Mouse (Mus musculus) limb, embryonic 15.5 days (tissue): ENCODE results near the gene Shank1. TPM values are rescaled to one million over a fixed set of nuclear protein-coding genes. Genes with fewer than 3 reads are reported as not detected.
A peak's percentile ranks its signal among the peaks of the same experiment; 100 is the strongest.

Source experiments
- ATAC-seq: fragments of 200-750 bp; cut with Nextera tagmentation; 2 replicates; pipeline ENCODE4 v1.8.0; 2017; ENCODE audit warnings: low read depth, moderate TSS enrichment; ENCODE audit not compliant: insufficient number of reproducible peaks, low FRiP score, low TSS enrichment
- H3K27ac ChIP-seq: fragments of 300-500 bp; sonication (generic); 2 replicates; pipeline ENCODE4 v1.5.1; 2015; ENCODE audit warnings: moderate library complexity, mild to moderate bottlenecking, inconsistent platforms
- H3K27me3 ChIP-seq: fragments of 300-500 bp; sonication (generic); 2 replicates; pipeline ENCODE4 v1.6.1; 2015; ENCODE audit warnings: inconsistent platforms
- H3K36me3 ChIP-seq: fragments of 300-500 bp; sonication (generic); 2 replicates; pipeline ENCODE4 v1.6.1; 2015; ENCODE audit warnings: inconsistent platforms
- H3K4me1 ChIP-seq: fragments of 300-500 bp; sonication (generic); 2 replicates; pipeline ENCODE4 v1.6.1; 2015; ENCODE audit warnings: inconsistent platforms
- H3K4me2 ChIP-seq: fragments of 300-500 bp; sonication (generic); 2 replicates; pipeline ENCODE4 v1.6.1; 2015; ENCODE audit warnings: mild to moderate bottlenecking, inconsistent platforms
- H3K4me3 ChIP-seq: fragments of 300-500 bp; sonication (generic); 2 replicates; pipeline ENCODE4 v1.5.1; 2015; ENCODE audit warnings: mild to moderate bottlenecking, inconsistent platforms
- H3K9ac ChIP-seq: fragments of 300-500 bp; sonication (generic); 2 replicates; pipeline ENCODE4 v1.6.1; 2015; ENCODE audit warnings: inconsistent platforms
- H3K9me3 ChIP-seq: fragments of 300-500 bp; sonication (generic); 2 replicates; pipeline ENCODE4 v1.6.1; 2016; ENCODE audit warnings: inconsistent platforms
- WGBS: fragments of 180-500 bp; shearing (Covaris S2); methylation state at CpG from one replicate; pipeline ENCODE4 v1.1.7; 2015; 5-methylcytosine and 5-hydroxymethylcytosine counted together
- polyA plus RNA-seq: library from polyadenylated mRNA; unstranded; fragments of >200 nt; fragmentation: Nextera tagmentation; extraction: Ambion mirVana; gene quantifications from 2 replicates; pipeline ENCODE4 v1.2.1, GENCODE M21; 2015

Gene Shank1
- polyA plus RNA-seq, 1 experiment from 2014 or later: 3.2 TPM

DNA sequence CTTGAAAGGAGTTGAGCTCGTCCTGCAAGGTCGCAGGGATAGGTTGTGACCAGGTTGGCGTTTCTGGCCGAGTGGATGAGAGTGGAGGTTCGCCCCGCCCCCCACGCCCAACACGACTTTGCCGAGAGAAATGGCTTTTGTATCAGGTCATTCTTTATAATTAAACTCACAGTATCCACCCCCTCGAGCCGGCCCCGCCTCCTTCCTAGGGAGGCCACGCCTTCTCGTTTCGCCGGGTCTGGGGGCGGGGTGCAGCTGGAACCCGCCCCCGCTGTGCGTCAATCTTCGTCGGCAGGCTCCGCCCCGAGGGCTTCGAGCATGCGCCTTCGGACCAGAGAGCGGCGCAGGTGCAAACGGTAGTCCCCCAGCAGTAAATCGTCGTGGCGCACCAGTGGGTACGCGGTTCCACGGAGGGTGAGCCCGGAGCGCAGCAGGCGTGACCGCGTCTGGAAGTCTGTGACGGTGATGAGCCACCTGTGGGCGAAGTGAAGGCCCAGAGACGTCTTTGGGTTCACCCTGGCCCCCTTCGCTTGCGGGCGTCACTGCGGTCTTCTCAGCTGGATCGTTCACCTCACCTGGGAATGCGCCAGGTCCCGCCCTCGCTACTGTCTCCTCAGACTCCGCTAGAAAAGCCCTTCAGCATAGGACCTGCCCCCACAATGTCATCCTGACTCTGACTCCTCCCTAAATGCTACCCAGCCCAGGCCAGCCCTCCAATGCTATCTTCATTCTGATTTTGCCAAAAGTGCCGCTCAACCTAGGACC is 50.0 kb downstream of the Shank1 start:
- H3K4me2 ChIP-seq: peak overlapping the region; percentile 92
- peak; percentile 41 for ATAC-seq
- peaks cover 86% of the 10 kb centered on the region for H3K27me3 ChIP-seq
- no peaks in the 10 kb centered on the region for H3K9me3 ChIP-seq
- H3K4me3 ChIP-seq: peak overlapping the region; percentile 50
- WGBS: under 1% methylated on average over 54 of the region's 54 CpGs
- H3K4me1 ChIP-seq: peaks cover 38% of the 10 kb centered on the region
- no peak overlapping the region for H3K9ac ChIP-seq
- no peaks in the 10 kb centered on the region for H3K36me3 ChIP-seq
- no peak overlapping the region for H3K27ac ChIP-seq

DNA sequence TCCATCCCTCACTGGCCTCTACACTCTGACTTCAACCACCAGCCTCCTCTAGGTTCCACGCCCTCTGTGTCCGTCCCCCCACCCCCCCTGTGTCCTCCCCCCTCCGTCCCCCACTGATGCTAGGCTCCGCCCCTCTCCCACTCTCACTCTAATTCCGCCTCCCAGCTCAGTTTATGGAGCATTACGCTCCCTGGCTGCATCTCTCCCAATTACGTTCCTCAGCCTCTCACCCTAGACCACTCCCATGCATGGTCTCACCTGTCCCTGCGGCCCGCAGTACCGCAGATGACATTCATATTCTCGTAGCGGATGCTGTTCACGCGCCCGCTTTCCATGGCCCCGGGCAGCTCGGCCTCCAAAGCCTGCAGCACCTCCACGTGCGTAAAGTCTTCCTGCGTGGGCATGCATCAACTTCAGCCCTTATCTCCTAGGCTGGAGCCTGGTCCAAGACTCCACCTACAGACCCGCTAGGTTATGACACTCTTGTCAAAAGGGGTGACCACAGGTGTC is 50.8 kb downstream of the Shank1 start:
- no peak for ATAC-seq
- Histone ChIP-seq H3K4me3 (peak overlapping the region; percentile 50), H3K27me3 (peaks cover 84% of the 10 kb centered on the region)

DNA sequence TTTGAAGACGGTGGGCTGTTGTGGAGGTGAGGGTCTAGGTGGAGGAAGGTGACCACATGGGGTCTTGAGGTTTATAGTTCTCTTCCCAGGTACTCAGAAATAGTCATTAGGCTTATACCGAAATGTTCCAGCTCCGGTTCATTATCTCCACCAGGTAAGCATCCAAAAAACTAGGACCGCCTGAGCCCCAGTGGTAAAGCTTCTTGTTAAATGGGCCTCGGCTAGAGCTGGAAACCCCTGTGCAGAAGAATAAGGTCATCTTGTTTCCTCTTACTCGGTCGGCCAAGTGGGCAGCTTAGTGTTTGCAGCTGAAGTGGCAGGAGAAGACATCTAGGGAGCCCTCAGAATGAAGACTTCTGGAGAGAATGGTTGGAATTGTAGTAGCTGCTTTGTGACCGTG is 62.6 kb downstream of the Shank1 start:
- H3K36me3 ChIP-seq: no peaks in the 10 kb centered on the region
- H3K9me3 ChIP-seq: no peaks in the 10 kb centered on the region
- 88% methylated on average over 8 of the region's 8 CpGs for WGBS
- no peaks in the 10 kb centered on the region for H3K27me3 ChIP-seq
- H3K9ac ChIP-seq: no peak overlapping the region
- no peak overlapping the region for H3K4me2 ChIP-seq
- no peak for ATAC-seq
- H3K4me3 ChIP-seq: no peak overlapping the region
- H3K27ac ChIP-seq: no peak overlapping the region
- peaks cover 12% of the 10 kb centered on the region for H3K4me1 ChIP-seq

More for the DNA sequence above, 50.8 kb downstream of the Shank1 start:
- peak overlapping the region; percentile 92 for H3K4me2 ChIP-seq
- no peak overlapping the region for H3K9ac ChIP-seq
- H3K9me3 ChIP-seq: no peaks in the 10 kb centered on the region
- 10% methylated on average over 21 of the region's 21 CpGs for WGBS
- H3K4me1 ChIP-seq: peaks cover 38% of the 10 kb centered on the region
- no peak overlapping the region for H3K27ac ChIP-seq
- no peaks in the 10 kb centered on the region for H3K36me3 ChIP-seq

- no peaks in the 10 kb centered on the region for H3K9me3 ChIP-seq
- no peak for ATAC-seq
- H3K4me3 ChIP-seq: peak overlapping the region; percentile 61
- H3K27me3 ChIP-seq: no peaks in the 10 kb centered on the region
- H3K9ac ChIP-seq: 0 out of 2 replicates have a peak overlapping the region, but pooled peaks have one; percentile 50
- 11% methylated on average over 7 of the region's 7 CpGs for WGBS
- peak overlapping the region; percentile 89 for H3K4me2 ChIP-seq
- H3K4me1 ChIP-seq: peaks cover 12% of the 10 kb centered on the region
- no peaks in the 10 kb centered on the region for H3K36me3 ChIP-seq
- H3K27ac ChIP-seq: no peak overlapping the region
Observed at GRCm38 (mm10) chr7:44373460-44373859, 63.4 kb downstream of the Shank1 start.

DNA sequence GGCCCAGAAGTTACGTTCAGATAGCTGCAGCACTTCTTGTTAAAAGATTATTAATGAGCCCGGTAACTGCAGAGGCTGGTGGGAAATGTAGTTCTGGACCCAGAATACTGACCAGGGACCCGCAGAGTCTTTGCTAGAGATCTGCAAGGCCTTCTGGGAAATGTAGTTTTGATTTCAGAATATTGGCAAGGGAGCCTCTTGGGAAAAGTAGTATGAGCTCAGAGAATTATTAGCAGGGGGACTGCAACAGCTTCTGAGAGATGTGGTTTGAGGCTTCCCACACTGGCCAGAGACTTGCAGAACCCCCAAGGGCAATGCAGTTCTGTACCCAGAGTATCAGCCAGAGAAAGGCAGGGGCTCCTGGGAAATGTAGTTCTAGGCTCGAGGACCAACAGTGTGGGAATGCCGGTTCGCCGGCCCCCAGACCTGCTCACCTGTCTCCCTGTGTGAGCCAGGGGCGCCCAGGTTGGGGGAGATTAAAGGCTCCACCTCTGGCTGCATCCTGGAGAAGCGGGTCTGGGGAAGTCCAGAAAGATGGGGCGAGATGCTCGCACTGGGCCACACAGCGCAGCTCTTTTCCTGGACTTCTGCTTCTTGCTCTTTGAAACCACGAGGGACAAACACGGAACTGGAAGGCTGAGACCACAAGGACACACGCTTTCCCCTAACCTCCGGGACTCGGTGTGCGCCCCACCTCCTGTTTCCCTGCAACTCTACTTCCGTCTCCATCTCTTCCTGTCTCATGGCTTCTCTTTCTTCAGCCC is 64.0 kb downstream of the Shank1 start:
- H3K36me3 ChIP-seq: no peaks in the 10 kb centered on the region
- WGBS: under 1% methylated on average over 19 of the region's 19 CpGs
- peaks cover 12% of the 10 kb centered on the region for H3K4me1 ChIP-seq
- H3K4me3 ChIP-seq: peak overlapping the region; percentile 61
- peak overlapping the region; percentile 52; the same call in 1 of the 2 replicates for H3K27ac ChIP-seq
- H3K4me2 ChIP-seq: peak overlapping the region; percentile 89
- H3K9ac ChIP-seq: peak overlapping the region; percentile 50; the same call in 1 of the 2 replicates
- H3K27me3 ChIP-seq: no peaks in the 10 kb centered on the region
- H3K9me3 ChIP-seq: no peaks in the 10 kb centered on the region
- ATAC-seq: peak; percentile 91

GRCm38 (mm10) chr7:44374756-44375155 is 64.7 kb downstream of the Shank1 start:
- H3K4me3 ChIP-seq: peak overlapping the region; percentile 61
- no peaks in the 10 kb centered on the region for H3K9me3 ChIP-seq
- H3K27me3 ChIP-seq: no peaks in the 10 kb centered on the region
- H3K4me1 ChIP-seq: peaks cover 12% of the 10 kb centered on the region
- H3K36me3 ChIP-seq: no peaks in the 10 kb centered on the region
- no peak overlapping the region; the same call in 1 of the 2 replicates for H3K9ac ChIP-seq
- WGBS: 3% methylated on average over 5 of the region's 5 CpGs
- peak overlapping the region; percentile 89 for H3K4me2 ChIP-seq
- ATAC-seq: no peak
- peak overlapping the region; percentile 52; the same call in 1 of the 2 replicates for H3K27ac ChIP-seq

DNA sequence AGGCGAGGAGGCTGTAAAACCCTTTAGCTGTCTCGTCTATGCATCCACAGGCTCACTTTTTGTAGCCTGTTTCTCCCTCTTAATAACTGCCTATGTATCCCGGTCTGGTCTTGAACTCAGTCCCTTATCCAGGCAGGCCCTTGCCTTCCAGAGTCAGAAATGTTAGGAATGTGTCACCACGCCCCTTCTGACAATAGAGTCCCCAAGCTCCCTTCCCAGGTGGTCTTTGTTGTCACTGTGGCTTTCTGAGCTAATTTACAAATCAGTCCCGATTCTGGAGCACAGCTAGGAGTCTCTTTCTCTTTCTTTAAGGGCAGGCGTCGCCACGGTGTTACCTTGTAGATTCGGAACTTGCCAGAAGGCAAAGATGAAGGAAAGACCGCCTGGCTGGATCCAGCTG is 65.2 kb downstream of the Shank1 start:
- no peak overlapping the region for H3K4me2 ChIP-seq
- WGBS: 11% methylated on average over 10 of the region's 10 CpGs
- H3K27ac ChIP-seq: no peak overlapping the region
- H3K4me1 ChIP-seq: peaks cover 12% of the 10 kb centered on the region
- H3K9me3 ChIP-seq: no peaks in the 10 kb centered on the region
- 0 out of 2 replicates have a peak overlapping the region, but pooled peaks have one; percentile 61 for H3K4me3 ChIP-seq
- ATAC-seq: no peak
- no peaks in the 10 kb centered on the region for H3K27me3 ChIP-seq
- H3K9ac ChIP-seq: no peak overlapping the region
- no peaks in the 10 kb centered on the region for H3K36me3 ChIP-seq

DNA sequence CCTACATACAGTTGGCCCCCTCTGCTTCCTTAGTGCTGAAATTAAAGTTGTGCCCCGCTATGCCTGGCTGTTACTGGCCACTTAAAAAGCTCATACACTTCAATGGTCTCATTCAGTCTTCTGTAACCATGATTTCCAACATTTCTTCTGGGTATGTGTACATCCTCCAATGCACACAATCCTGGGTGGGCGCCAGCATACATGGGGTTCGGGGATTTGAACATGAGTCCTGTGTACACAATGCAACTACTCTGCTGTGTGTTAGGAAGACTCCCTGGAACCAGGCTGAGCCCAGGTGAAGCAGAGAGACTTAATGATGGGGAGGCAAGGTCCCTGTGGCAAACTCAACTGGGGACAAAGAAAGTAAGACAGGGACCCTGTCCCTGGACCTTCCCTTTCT is 65.7 kb downstream of the Shank1 start:
- ATAC-seq: no peak
- 57% methylated on average over 3 of the region's 3 CpGs for WGBS

DNA sequence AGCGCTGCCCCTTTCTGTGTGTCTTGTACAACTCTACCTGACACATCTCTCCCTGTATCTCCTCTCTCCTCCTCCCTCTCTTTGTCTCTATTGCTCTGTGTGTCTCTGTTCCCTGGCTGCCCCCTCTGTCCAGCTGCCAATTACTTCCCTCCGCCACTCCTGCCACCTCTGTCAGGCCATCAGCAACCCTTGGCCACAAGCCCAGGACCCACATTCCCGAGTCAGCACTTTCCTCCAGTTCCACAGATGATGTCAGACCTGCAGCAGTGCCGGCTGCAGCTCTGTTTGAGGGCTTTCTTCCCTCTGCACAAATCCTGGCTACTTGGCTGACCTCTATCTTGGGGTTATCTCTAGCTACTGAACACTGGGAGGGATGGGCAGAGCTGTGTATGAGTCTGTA is 68.2 kb downstream of the Shank1 start:
- no peaks in the 10 kb centered on the region for H3K36me3 ChIP-seq
- H3K4me2 ChIP-seq: no peak overlapping the region
- peaks cover 6% of the 10 kb centered on the region; the same call in 1 of the 2 replicates for H3K27me3 ChIP-seq
- H3K9me3 ChIP-seq: no peaks in the 10 kb centered on the region
- H3K27ac ChIP-seq: no peak overlapping the region
- ATAC-seq: no peak
- no peak overlapping the region for H3K9ac ChIP-seq
- no peak overlapping the region for H3K4me3 ChIP-seq
- peaks cover 11% of the 10 kb centered on the region for H3K4me1 ChIP-seq
- 38% methylated on average over 4 of the region's 4 CpGs for WGBS

More for the DNA sequence above, 65.7 kb downstream of the Shank1 start:
- Histone ChIP-seq H3K9me3 (no peaks in the 10 kb centered on the region), H3K4me3 (no peak overlapping the region), H3K27me3 (no peaks in the 10 kb centered on the region), H3K4me2 (no peak overlapping the region), H3K27ac (no peak overlapping the region), H3K4me1 (peaks cover 12% of the 10 kb centered on the region), H3K36me3 (no peaks in the 10 kb centered on the region), H3K9ac (no peak overlapping the region)

DNA sequence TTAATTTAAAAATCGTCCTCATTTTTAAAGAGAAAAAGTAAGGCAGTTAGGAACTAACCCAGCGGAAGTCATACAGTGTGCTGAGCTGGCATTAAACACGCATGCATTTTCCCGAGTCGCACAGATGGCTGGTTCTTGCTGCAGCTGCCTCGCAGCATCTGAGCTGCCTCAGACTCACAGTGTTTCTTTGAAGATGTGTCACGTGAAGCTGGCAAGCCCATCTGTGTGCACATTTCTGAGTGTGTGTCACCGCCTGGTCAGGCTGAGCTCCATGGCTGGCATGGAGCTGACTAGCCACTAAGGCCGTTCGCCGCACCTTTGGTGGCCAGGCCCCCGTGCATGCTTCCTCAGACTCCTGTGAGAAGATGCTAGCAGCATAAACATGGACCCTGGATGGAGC is 72.5 kb downstream of the Shank1 start:
- peaks cover 28% of the 10 kb centered on the region for H3K27me3 ChIP-seq
- ATAC-seq: no peak
- no peaks in the 10 kb centered on the region for H3K36me3 ChIP-seq
- no peak overlapping the region for H3K27ac ChIP-seq
- 74% methylated on average over 12 of the region's 12 CpGs for WGBS
- H3K4me1 ChIP-seq: peaks cover 10% of the 10 kb centered on the region
- H3K4me3 ChIP-seq: no peak overlapping the region
- H3K4me2 ChIP-seq: no peak overlapping the region
- no peaks in the 10 kb centered on the region for H3K9me3 ChIP-seq
- no peak overlapping the region for H3K9ac ChIP-seq

DNA sequence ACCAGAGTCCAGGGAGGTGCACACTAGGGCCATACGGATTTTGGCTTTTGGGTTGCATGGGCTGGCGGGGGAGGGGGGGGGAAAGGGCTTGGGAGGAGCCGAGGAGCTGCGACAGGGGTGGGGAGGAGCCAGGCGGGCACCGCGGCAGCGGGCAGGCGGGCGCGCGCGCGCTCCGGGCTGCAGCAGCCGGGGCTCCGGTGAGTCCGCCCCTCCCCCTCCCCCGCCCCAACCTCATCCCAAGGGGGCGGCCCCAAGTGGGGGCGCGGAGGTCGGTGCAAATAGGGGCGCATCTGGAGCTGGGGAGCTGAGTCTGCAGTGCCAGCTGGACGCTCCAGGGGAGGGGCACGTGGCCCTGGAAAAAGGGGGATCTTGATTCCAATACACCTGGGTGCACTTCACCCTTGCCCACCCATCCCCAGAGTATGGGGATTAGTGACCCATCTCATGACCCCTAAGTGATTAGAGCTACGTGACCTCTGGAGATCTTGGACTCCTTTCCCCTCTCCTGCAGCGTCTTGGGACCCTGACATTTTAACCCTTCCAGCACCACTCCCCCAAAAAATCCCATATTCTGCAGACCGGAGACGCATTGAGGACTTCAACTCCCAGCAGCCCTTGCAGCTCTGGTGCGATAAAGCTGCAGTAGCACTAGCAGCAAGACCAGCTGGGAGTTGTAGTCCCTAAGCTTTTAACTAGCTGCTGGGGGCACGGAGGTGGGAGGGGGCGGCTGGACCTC is 74.1 kb downstream of the Shank1 start, which contains the start of gene Syt3:
TSS of gene Syt3 (plus strand) at position 123 of the 736 bp plus-strand sequence.
- no peaks in the 10 kb centered on the region for H3K36me3 ChIP-seq
- ATAC-seq: peak; percentile 75
- H3K9me3 ChIP-seq: no peaks in the 10 kb centered on the region
- H3K4me3 ChIP-seq: peak within 1 kb of the TSS; percentile 51
- H3K4me1 ChIP-seq: peaks cover 10% of the 10 kb centered on the region
- under 1% methylated on average over 29 of the region's 33 CpGs for WGBS
- H3K4me2 ChIP-seq: peak within 1 kb of the TSS; percentile 93
- H3K9ac ChIP-seq: peak within 1 kb of the TSS; percentile 35
- H3K27me3 ChIP-seq: peaks cover 28% of the 10 kb centered on the region
- no peak within 1 kb of the TSS for H3K27ac ChIP-seq
